In genomic region chr19:42316525-42316924, GRCm38 (mm10) we compare ENCODE assay signal across 11 mouse cellular contexts.
DNase-seq lines count a peak whose midpoint lies in the region; ATAC-seq and TF ChIP-seq lines count a peak whose summit lies in the region.
"Had no signal": no experiment of that assay in that cellular context is flagged by ENCODE, and none has a peak within 500 bp of the region (broad histone marks: within the 10 kb centered on the region; RNA-seq: fewer than 3 reads in every experiment).

No protein-coding gene starts in this region.

- no peak overlapping the region for H3K27ac ChIP-seq in kidney, adult 2 months (ENCODE audit: insufficient read depth, low read depth, low read length)
- H3K27ac ChIP-seq: embryonic facial prominence, embryonic 15.5 days; kidney, postnatal 0 days had no signal

- no peaks in the 10 kb centered on the region for H3K27me3 ChIP-seq in kidney, adult 2 months (replicated peaks; ENCODE audit: control insufficient read depth, insufficient read depth, low read length)

- intact Hi-C loops in left cerebral cortex, postnatal 14 days (cut with DNase I) = loop anchor here (5.0 to 10.0 kb wide), 4 partner anchors 116 to 1088 kb away; partner anchors contain the start of gene Crtac1

- peak; percentile 4 for DNase-seq in kidney, adult 2 months
- DNase-seq in kidney, adult 11 months = no peak
- DNase-seq in cerebellum, postnatal 10 days = peak; percentile 91 to 95
- DNase-seq in gastrocnemius, postnatal 10 days = peak; percentile 70
- peak; percentile 47 to 62 for DNase-seq in left cerebral cortex, postnatal 14 days (ENCODE audit: low spot score in 2 of 2)
- DNase-seq in thymus, postnatal 0 days (ENCODE audit: low spot score) = no peak
- DNase-seq in retina, embryonic 14.5 days (ENCODE audit: low spot score) = no peak

- no peak for TF ChIP-seq POLR2A in kidney, adult 2 months (IDR thresholded peaks at IDR 0.05; ENCODE audit: low read depth, low read length)

- no peak overlapping the region for H3K4me3 ChIP-seq in kidney, adult 2 months (ENCODE audit: insufficient read depth, low read depth, low read length)
- H3K4me3 ChIP-seq: embryonic facial prominence, embryonic 15.5 days; megakaryocyte, embryonic 14.5 days had no signal

- no peak for ATAC-seq in CD4-positive, CD25-positive, alpha-beta regulatory T cell, adult 4 months

- TF ChIP-seq CTCF in kidney, adult 2 months (conservative IDR thresholded peaks at IDR 0.05; ENCODE audit: insufficient read depth, insufficient read length, low read depth, low read length) = no peak

- H3K4me1 ChIP-seq in kidney, adult 2 months (ENCODE audit: control insufficient read depth, insufficient read depth, low read length) = no peaks in the 10 kb centered on the region

- H3K36me3 ChIP-seq in kidney, adult 2 months (ENCODE audit: control insufficient read depth, insufficient read depth, low read length) = no peaks in the 10 kb centered on the region
- H3K36me3 ChIP-seq: embryonic facial prominence, embryonic 15.5 days had no signal

- WGBS in kidney, adult 2 months = 85% methylated on average over 2 of the region's 2 CpGs

Comparison
In these comparisons a context has a peak if more than half of its experiments do, and no peak if none do; other contexts are left out.
1. DNase-seq: peak in kidney, adult 2 months (single experiment), cerebellum, postnatal 10 days (2 of 2), gastrocnemius, postnatal 10 days (single experiment) and left cerebral cortex, postnatal 14 days (2 of 2); none in kidney, adult 11 months (single experiment), thymus, postnatal 0 days (single experiment) and retina, embryonic 14.5 days (single experiment).